Comparison of ENCODE assay signal across 1 mouse cellular context in the genomic region with DNA sequence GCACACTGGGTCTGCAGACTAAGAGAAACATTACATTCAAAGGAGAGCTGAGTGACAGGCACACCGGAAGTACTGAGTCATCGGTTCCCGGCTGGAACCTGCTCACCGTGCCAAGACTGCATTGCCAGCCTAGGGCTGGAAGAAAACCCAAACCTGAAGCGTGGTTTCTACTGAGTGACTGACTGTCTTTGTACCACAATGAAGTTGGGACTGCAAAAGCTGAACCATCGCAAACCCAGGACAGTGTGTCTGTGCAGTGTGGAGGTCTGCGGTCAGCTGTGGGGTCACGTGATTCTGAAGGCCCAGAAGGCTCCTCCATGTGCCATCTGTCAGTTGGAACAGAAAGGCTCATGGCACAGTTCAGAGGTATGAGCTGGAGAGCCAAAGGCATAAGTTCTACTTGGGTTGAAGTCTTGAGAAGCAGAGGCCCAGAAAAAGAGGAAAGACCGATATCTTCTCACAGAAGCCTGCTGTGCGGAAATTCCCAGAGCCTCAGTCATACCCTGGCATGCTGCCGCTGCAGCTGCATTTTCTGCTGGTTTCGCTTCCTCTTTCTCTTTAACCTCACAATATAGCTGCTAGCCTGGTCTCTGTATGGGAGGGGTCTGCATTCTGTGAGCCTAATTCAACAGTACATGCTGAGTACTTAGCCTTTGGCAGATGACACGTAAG.
TF ChIP-seq lines count a peak whose summit lies in the region.

No protein-coding gene starts in this region.

TF ChIP-seq in CH12.LX, 34 proteins besides CTCF, POLR2A, EP300 and RAD21 (continued from another document):
- TF ChIP-seq ETS1 (conservative IDR thresholded peaks at IDR 0.05; ENCODE audit: low read depth, low read length) (peak; percentile 91), SMC3 (IDR thresholded peaks at IDR 0.05; ENCODE audit: low read depth, low read length) (0 out of 2 replicates have a peak, but pooled peaks have one; percentile 2), ZNF384 (IDR thresholded peaks at IDR 0.05; ENCODE audit: low read depth, low read length) (no peak), TCF12 (IDR thresholded peaks at IDR 0.05; ENCODE audit: low read depth, low read length) (peak; percentile 99), HCFC1 (IDR thresholded peaks at IDR 0.05; ENCODE audit: low read depth, low read length) (peak; percentile 47; the same call in 1 of the 2 replicates), ELF1 (IDR thresholded peaks at IDR 0.05; ENCODE audit: low read depth, low read length) (peak; percentile 6; the same call in 1 of the 2 replicates), POLR2AphosphoS2 (IDR thresholded peaks at IDR 0.05; ENCODE audit: low read depth, low read length) (no peak), KAT2A (IDR thresholded peaks at IDR 0.05; ENCODE audit: insufficient replicate concordance, low read length) (no peak)
